Mouse (Mus musculus) lung, adult 18-20 months (tissue): ENCODE measurements around the gene Atrnl1.
"Not testable (repeated sequence)": the region's sequence is repeated elsewhere in the genome, so short reads cannot be mapped to it uniquely, and the experiment has no call there.

Source experiments
- DNase-seq, 2 experiments: peaks; one replicate each; pipeline ENCODE4 v3.0.0; 2022; ENCODE audit warnings: mixed read lengths in 2 of 2

Atrnl1 gene

DNA sequence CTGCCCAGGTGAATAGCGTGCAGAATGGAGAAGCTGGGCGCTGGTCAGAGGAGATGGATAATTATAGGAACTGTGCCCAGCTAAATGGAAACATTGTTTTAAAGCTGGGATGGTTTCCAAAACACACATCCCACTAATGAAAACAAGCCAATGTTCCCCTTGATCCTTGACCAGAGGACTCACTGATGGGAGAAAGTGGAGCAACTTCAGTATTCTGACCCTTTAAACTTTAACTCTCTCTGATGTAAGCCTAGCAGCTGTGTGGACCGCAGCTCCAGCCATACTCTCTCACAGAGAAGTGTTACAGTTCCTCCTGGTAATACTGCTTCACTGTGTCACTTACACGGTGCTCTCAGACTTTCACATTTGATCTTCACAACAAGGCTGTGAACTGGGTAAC, 432.7 kb downstream of the Atrnl1 start:
- no peak for DNase-seq

DNA sequence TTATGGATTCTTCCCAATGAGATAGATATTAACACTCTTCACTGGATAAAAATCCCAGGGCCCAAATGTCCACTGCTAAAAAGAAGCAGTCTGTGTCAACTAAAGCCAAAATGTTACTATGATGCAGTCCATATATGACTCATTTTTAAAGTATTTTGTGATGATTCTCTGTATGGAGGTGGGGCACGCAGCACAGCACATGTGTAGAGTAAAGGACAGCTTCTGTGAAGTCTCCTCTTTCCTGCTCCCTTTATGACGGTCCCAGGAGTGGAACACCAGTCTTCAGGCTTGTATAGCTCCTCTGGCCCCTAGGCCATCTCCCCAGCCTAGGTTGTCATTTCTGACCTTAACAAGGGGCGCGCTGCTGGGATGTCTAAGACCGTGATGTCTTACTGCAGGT, 434.0 kb downstream of the Atrnl1 start:
- DNase-seq = no peak

DNA sequence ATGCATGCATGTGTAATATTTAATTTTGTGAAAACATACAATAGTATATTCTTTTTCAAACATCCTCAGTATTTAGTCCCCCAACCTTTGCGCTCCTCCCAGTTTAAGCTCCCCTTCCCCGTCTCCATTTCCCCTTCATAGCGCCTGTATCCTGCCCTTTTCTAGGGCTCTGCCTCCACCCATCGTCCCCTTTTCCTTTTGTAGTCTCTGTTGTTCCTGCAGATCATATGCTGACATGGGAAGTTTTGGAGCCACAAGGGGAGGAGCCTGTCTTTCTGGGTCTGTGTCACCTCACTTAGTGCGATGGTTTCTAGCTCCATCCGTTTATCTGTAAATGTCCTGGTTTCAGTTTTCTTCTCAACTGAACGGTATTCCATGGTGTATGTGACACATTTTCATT, 435.8 kb downstream of the Atrnl1 start:
- no peak for DNase-seq

DNA sequence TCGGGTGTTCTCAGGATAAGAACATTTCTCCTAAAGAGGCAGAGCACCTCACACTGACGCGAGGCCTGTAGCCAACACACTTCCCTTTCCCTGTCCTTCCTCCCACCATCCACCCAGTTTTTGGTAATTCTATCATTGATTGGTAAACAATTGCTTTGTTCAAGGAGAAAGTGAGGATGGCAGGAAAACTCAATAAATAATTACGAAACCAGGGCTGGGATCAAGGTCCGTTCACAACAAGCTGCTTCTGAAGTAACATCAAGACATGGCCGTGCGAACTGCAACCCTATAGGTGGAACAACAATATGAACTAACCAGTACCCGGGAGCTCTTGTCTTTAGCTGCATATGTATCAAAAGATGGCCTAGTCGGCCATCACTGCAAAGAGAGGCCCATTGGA, 439.6 kb downstream of the Atrnl1 start:
- DNase-seq = not testable (repeated sequence)

DNA sequence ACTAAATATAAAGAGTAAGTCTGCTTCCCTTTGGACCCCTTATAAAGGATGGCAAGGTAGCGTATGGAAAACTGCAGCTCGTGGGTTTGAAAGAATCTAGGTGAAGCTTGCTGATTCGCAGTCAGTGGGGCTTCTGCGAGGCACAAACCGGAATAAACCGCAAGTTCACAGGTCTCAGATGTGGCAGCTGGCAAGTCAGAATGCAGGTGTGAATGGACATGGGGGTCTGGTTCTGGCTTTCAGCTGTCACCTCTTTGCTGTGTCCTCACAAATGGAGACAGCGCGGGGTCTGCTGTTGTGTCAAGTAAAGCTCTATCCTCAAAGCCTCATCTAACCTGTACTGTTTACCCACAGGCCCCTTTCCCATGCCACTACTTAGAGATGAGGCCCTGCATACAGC, 440.2 kb downstream of the Atrnl1 start:
- DNase-seq = no peak

DNA sequence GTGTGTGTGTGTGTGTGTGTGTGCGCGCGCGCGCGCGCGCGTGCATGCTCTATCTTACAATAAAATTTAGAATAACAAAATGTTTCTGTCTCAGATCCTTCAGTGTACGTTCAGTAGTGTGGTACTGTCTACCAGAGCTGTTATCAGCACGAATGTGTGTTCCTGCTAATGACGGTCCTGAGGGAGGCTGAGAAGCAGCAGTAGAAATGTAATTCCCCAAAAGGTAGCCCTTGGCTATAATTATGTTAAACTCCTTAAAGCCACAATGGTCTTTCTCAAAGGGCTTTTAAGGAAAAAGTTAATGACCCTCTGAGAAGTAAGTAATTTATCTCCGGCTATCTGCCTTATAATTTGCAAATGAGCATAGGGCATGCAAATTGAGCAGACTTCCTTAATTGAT, 441.1 kb downstream of the Atrnl1 start:
- no peak for DNase-seq

DNA sequence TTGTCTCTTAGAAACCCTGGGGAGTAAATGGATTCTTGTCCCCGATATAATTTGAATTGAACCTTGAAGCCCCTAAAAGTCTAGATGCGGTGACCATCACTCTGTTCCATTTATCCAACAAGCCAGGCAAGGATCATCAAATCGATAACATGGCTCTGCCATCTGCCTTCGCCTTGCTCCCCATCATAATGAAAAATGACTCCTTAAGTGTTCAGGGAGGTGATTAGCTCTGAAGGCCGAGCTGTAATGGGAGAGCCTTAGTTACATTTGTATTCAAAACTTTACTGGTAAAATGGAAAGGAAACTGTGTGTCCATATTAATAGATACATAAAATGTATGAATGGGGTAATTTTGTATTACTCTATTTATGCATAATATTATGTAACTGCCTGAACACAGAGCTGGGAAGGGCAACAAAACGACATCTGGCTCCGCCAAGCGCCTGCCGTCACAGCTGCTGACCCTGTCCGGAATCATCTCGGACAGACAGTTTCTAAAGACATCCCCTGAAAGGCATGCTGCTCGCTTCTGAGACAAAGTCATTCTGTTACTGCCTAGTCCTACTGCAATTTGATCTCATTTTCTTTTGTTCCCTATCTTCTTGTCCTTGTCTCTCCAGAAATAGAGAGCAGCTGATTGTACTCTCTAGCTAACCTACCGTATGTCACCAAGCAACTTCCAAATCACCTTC, 441.8 kb downstream of the Atrnl1 start:
- DNase-seq = no peak

DNA sequence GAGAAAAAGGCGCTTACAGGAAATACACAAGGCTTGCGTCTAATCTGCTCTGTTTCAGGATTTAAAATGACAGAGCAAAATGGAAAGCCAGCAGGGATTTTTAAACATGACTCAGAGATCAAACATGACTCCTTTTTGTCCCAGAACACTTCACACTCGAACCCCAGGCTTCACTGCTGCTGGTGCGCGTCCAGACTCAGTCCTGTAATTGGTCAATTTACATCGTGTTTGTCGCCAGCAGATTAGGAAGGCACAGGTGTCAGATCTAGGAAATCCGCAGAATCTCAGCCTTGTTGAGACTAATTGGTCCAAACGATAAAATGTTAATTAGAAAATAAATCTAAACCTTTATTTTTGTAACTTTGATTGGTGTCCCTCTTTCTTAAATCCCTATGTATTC, 448.9 kb downstream of the Atrnl1 start:
- DNase-seq = no peak

DNA sequence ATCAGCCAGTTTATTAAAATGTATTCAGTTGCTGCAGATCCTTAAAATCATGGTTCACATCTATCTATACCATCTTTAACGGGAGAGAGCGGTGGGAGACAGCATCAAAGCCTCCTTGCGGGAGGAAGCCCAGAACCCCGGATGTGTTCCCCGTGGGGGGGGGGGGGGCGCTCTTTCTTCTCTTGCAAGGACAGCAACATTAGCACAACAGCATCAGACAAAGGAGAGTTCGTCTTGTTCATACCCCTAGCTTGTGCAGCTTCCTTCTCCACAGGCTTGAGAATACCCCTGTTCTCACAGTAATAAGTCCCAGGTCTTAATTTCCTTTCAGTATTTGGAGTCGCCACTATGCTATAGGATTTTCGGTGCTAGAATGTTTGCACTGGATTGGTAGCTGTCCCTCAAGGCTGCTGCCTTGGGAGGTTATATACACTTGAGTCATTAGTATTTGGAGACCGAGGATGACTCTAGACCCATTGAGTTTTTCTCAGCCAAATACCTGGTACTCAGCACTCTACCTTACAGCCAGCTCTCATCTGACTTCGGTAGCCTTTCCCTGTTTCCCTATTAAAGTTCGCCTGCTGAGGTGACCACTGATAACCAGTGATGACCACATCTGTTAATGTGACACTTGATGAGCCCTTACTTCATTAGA, 449.5 kb downstream of the Atrnl1 start:
- no peak for DNase-seq

DNA sequence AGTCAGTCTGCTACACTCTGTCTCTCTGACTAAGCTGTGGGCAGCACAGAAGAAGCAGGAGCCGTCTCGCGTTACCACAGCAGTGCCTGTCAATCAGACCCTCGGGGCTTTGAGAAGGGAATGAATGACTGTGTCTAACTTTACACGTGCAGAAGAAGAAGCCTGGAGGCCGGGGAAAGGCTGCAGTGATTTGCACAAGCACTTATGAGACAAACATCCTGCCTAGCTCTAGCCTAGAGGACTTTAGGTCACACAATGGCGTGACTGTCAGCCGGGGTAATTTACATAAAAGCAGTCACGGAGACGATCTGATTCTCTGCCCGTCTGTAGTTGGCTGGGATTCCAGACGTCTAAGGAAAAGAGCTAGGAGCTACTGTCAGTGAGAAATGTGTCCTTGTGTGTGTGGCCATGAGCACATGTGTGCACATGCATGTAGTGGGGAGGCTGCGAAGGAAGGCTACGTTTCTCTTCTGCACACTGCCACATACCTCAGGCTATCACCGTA, 450.1 kb downstream of the Atrnl1 start:
- DNase-seq = no peak

DNA sequence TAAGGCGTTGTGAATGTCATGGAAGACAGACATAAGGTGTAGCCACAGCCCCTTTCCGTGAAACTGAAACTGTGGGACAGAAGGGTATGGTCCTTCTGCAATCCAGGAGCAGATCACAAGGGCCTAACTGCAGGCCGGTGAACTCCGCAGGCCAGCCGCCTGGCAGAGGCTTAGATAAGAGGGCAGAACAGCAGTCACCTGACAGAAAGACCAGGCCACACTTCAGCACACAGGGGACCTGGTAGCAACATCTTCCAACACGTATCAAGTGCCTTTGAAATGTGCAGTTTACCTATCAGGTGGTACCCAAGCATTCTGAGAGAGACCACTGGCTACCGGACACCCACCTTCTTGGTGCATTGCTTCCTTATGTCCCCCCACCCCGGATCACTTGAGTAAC, 451.1 kb downstream of the Atrnl1 start:
- no peak for DNase-seq

DNA sequence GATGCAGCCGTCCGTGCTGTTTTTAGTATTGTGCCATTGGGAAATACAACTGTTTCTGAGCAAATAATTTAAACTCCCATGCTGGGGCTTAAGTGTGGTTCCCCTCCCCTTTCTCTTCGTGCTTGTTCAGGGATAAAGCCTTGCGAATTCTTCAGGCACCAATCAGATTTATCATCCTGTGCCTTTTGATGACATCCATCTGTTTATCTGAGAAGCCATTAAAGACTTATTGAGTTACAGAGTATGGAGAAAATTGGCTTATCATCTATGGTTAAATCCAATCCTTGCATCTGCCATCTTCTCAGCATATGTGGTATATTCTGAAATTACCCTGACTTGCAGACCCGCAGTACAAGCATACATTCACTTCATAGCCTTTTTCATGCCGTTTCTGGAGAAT, 452.7 kb downstream of the Atrnl1 start:
- no peak for DNase-seq

DNA sequence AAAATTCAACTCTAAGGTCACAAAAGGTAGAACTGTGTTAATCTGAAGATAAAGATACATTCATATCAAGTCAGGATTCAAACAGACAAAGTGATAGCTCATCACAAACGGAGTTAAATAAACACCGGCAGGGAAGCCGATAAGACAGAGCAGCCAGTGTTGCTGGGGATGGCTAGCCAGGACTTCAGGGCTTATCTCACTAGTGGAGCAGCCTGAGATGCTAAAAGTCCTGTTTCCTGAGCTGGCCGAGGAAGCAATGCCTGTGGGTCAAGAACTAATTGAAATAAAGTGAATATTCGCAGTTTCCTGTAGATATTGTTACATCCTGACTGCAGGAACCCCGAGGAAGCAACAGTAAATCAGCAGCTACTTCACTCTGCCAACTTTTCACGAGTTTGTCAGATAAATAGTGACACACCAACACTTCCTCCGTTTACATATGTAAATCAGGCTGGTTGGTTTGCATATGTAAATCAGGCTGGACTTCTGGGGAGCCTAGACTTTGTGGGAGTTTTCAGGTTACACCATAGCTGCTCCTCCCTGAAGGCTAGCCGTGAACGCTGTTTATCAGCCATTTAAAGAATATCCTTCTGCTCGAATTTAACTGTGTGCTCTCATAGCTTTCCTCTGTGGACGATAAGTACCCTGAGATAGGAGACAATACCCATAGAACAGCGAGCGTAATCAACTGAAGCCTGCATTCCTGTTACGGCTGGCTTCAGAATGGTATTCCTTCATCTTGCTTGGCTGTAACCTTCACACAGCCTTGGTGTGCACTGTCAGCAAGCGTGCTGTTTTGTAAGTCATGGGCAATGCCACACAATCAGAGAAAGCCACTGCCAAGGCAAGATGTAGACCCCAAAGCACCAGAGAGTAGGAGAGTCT, 453.5 kb downstream of the Atrnl1 start:
- DNase-seq = no peak

DNA sequence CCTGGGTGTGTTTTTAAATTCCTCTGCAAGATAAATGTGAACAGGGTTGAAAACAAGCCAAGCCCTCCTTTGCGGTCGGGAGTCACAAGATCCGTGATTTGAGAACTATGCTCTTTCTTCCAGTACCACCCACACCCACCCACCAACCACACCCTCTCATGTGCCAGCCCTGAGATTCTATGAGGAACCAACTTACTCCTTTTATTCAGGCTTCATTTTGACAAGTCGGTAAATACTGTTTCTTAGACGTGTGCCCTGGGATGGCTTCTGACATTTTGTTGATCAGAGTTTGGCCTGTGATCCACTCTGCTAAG, 454.1 kb downstream of the Atrnl1 start:
- peak; percentile 59 to 60 for DNase-seq

DNA sequence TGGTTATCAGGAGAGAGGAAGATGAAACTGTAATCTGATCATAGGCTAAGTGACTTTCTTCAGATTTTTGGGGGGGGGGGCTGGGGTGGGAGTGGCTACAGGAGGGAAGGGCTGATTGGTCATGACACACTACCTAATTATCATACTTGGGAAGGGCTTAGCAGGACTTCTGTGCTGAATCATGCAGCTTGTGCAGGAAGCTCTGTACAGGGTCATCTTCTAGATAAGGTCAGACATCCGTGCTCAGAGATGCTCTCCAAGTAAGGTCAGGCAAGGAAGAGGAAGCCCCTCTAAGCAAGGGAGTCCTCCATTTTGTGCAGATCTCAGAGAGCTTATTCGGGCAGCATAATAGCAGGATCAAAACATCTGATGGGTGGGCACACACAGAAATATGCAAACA, 454.7 kb downstream of the Atrnl1 start:
- no peak for DNase-seq

DNA sequence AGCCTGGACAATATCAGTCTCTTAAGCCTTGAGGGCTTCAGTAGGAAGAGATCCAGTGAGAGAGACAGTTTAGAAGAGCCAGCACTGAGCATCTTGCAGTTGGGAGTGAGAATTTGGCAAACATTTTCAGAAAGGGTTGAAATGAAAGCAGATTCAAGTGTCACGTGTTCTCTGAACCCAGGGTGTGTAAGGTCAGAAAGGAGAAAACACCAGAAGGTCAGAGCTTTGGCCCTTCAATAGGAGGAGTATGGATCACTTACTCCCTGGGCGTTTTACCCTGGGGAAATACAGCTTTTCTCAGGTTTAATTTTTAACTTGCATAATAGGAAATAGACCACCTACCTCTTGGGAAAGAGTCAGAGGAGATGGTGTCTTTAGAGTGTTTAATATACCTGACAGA, 457.3 kb downstream of the Atrnl1 start:
- no peak for DNase-seq

DNA sequence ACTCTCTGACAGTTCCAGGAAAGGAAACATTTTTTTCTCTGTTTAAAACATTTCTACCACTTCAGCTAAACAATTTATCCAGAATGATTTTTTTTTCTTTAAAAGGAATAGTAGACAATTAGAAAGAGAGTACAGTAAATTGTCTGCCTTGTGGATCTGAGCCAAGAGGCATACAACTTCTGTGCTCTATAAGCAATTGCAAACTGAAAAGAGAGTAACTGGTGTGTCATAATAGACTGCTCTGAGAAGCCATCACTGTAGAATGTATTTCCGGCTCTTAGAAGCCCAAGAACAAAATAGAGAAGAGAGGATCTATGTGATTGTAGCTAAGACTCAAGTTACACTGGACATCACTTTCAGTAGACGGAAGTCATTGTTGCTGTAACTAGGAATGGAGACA, 458.1 kb downstream of the Atrnl1 start:
- DNase-seq = no peak

DNA sequence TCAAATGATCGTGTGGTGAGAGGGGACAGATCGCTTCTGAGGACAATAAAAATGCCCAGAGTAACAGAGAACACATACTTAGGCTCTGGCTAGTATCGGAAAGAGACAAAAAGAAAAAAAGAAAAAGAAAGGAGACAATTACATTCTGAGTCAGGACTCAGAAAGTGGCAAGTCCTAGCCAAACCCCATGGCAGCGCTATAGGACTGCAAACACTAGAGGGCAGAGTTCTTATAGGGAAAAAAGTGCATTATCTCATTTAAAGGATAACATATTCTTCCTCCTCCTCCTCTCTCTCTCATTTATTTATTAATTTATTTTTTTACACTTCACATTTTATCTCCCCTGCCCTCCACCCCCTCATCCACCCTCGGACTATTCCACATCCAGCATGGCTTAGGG, 461.6 kb downstream of the Atrnl1 start:
- DNase-seq = no peak

DNA sequence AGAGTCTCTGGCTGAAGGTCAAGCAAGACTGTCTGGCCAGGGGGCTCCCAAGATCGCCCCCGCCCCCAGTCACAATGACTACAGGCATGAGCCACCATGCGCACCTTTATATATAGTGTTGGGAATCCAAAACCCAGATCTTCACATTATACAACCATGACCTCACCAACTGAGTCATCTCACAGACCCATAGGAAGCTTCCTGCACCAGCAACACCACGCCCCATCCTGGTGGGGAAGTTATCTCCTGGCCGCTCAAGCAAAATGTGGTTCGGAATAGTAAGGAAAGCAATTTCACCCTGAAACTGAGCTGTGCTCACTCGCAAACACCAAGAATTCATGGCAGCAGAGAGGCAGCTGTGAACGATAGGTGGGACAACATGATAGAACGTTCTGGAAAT, 462.0 kb downstream of the Atrnl1 start:
- no peak for DNase-seq

DNA sequence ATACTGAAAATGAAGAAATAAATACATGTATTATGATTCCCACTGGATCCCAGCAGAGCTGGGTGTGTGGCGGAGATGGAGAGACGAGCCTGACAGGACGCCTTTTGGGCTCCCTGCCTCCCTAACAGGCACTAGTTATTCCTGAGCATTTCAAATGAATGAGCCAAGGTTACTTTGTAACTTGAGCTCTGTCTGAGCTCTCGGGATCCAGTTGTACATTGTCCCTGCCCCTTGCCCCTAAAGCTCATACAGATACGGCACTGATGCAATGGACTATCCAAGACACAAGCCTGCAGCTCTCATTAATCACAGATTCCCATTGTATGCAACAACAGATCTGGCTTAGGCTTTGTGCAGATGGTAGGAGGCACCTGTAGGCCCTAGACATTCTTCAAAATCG, 464.4 kb downstream of the Atrnl1 start:
- no peak for DNase-seq

DNA sequence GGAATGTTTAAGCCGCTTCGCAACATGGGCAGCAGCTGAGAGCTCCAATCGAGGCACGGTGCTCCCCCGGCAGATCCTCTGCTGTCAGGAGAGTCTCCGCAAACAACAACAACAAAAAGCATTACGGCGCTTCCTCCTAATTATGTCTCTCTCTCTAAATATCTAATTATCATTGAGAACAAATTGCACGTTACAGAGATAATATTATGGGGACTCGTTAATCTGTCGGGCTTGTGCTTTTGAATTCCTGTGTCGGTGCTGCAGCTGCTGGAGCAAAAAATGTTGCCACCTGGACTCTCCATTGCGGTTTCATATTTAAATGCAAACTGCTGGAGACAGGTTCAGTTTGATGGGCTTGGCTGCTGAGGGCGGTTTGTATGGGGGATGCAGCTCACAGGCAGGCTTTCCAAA, 466.1 kb downstream of the Atrnl1 start:
- no peak for DNase-seq

DNA sequence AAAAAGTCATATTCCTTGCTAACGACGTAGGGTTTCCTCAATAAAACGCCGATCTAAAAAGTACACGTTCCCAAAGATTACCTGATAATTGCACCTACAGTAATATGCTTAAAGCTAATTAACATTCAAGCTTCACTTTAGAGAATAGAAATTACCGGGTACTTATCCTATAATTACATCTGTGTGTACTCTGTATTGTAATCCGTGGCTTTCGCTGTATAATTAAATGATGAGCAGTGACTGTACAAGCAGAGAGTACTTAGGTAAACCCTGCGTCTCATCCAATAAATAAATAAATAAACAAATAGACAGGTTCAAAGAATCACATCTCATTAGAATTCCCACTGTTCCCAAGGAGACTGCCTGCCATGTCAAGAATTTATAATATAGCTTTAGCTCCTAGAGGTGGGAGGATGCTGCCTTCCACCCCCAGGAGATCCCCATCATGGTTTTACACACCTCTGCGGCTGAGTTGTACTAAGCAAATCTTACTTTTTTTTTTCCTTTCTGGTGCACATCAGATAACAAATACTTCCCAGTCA, 466.8 kb downstream of the Atrnl1 start:
- no peak for DNase-seq

DNA sequence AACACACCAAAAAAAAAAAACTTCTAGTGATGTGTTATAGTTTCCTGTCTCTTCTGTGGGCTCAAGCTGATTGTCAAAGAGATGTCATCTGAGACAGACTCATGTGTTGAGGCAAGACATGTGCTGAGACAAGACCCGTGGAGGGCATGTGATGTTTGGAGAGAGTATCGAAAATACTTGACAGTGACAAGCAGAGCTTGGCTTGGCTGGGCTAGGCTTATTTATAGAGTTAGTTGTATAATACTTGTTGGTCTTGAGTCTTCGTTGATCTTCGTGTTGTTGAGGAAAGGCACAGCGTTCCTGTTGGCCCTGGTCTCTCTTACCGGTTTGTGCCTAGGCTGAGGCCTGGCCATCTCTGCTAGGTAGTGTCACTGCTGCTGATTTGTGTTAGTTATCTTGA, 469.3 kb downstream of the Atrnl1 start:
- DNase-seq = no peak

DNA sequence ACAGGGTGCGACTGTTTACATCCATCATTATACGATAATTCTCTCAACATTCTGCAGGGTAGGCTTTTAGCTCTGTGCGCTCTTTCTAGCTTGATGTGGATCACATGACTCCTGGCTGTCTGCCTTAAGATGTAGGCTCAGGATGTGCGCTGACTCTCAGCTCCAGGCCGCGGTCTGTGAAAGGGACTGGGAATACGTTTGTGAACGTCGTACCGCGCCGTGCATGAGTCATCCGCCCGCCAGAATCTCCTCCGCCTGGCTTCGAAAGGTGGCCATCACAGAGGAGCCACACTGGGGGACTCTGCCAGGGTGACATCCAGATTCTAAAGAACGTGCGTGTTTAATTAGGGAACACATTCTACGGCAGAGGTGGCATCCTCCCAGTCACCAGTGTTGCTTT, 471.9 kb downstream of the Atrnl1 start:
- no peak for DNase-seq
